Mouse (Mus musculus): ENCODE measurements around the gene Cfb.
A peak's percentile ranks its signal among the peaks of the same experiment; 100 is the strongest.

Gene Cfb

GRCm38 (mm10) chr17:34885615-34886014 lies 23.3 kb upstream of the Cfb start:
- peak in 1 of 2 experiments; percentile 60 for DNase-seq (ENCODE audit: inconsistent age in 2 of 2, low spot score in 1 of 2)

DNA sequence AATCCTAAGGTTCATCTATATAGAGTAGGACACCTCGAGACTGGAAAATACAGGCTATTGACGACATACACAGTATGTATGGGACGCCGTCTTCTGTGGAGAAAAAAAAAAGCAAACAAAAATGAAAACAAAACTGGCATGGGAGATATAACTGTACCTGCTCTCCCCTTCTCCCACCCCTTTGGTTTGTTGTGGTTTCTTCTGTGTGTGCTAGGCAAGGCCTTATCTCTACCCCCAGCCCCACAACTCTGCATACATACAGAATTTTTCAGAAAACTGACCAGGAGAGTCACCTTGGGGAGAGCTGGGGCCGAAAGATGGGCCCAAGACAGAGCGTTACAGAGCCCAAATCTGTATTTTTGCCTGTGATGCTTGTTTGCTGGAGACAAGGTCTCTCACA lies 22.4 kb upstream of the Cfb start:
- DNase-seq (ENCODE audit: inconsistent age in 2 of 2, low spot score in 1 of 2), result no peak

GRCm38 (mm10) chr17:34883332-34883731 lies 21.0 kb upstream of the Cfb start:
- no peak for DNase-seq (ENCODE audit: inconsistent age in 2 of 2, low spot score in 1 of 2)

GRCm38 (mm10) chr17:34881683-34882310 lies 19.5 kb upstream of the Cfb start, which contains the start of gene Gm20547:
Gene Gm20547, minus strand, starts transcription at chr17:34882042.
- peak; percentile 48 to 85 for DNase-seq (ENCODE audit: inconsistent age in 2 of 2, low spot score in 1 of 2)

DNA sequence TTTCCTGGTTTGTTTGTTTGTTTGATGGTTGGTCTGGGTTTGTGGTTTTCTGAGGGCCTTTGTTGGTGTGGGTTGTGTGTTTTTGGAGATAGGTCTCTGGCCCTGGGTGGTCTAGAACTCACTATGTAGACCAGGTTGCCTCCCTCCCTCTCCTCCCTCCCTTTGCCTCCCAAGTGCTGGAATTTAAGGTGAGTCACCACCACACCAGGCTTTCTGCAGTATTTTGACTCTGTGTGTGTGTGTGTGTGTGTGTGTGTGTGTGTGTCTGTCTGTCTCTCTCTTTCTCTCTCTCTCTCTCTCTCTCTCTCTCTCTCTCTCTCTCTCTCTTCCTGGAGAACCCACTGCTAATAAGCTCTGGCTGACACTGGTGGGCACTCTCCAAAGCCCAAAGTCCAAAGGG lies 18.8 kb upstream of the Cfb start:
- no peak for DNase-seq (ENCODE audit: inconsistent age in 2 of 2, low spot score in 1 of 2)

GRCm38 (mm10) chr17:34879336-34879879 lies 17.1 kb upstream of the Cfb start, which contains the start of gene Zbtb12:
Gene Zbtb12, plus strand, starts transcription at chr17:34879483.
- peak in 1 of 2 experiments; percentile 80 for DNase-seq (ENCODE audit: inconsistent age in 2 of 2, low spot score in 1 of 2)

DNA sequence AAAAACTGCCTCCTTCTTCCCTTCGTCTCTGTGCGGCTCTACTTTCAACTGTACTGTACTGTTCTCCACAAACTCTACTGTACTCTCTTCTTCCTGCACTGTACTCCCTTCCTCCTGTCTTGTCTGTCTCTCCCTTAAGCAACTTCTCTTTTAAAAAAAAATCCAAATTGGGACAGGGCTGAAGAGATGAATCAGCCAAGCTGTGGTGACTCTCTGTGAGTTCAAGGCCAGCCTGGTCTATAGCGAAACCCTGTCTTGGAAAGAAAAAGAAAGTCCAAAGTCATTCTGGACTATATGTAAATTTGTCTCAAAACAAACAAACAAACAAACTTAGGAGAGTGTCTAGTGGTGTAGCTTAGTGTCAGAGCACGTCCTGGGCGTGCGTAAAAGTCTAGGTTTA lies 12.0 kb upstream of the Cfb start:
- peak; percentile 54 to 83 for DNase-seq (ENCODE audit: inconsistent age in 2 of 2, low spot score in 1 of 2)

DNA sequence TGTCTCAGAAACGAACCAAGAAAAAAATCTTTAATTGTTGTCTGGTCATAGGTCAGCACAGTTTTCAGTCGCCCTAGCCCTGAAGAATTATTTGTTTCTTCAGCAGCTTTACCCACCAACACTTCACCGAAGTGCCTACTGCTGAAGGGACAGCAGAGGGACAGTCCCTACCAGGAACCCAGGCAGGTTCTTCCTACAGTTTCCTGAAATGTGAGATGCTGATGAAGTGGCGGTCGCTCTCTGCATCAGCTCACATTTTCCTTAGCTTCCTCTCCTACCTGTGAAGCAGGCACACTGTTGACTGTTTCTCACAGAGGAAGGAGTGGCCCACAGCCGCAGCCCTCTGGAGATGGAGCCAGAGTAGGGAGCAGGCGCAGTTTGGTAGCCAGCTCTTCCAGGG lies 3.7 kb upstream of the Cfb start:
- no peak for DNase-seq (ENCODE audit: inconsistent age in 2 of 2, low spot score in 1 of 2)

DNA sequence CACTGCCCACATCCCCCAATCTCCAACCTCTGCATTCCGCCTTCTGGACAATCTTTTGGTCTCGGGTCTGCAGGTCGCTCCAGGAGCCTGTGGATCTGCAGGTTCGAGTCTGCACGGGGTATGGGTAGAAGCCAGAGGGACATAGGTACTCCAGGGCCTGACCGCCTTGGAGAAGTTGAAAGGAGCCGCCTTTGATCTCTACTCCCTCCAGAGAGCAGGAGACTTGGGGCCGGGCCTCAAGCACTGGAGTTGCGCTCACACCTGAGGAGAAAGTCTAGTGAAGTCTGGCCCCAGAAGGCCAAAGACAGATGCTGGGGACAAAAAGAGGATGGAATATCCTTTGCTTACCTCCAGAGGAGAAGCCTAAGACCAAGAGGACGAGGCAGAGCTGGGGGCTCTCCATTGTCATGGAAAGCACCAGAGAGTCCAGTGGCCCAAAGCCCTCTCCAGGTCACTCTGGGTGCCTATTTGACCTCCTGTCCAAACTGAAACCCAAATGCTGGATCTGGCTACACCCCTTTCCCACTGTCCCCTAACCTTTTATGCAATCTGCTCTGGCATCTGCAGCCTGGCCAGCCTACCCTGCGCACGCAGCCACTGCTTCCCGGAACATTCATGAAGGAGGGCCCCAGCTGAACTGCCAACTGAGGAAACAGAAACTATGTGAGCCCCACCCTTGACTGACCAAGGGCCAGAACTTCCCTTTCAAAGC lies 458 bp downstream of the Cfb start:
- peak in 1 of 2 experiments; percentile 61 for DNase-seq (ENCODE audit: inconsistent age in 2 of 2, low spot score in 1 of 2)

DNA sequence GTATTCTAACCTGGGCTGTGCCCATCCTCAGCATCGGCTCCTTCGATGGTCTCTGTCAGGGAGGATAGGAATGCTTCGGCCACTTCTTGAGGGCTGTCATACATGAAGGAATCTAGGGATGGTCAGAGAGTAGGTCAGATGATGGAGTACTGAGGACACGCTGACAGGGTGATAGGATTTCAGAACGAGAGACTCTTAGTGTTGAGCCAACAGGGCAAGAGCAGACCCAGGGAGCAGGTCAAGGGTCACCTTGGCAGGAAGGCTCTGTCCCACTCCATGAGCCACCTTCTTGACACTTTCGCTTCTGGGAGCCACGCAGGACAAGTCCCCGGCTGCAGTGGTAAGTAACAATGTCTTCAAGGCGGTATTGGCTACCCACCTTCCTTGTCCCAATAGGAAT lies 1.8 kb downstream of the Cfb start:
- DNase-seq (ENCODE audit: inconsistent age in 2 of 2, low spot score in 1 of 2), result no peak

- DNase-seq (ENCODE audit: inconsistent age in 2 of 2, low spot score in 1 of 2), result no peak
Measured at GRCm38 (mm10) chr17:34858670-34859069, 3.6 kb downstream of the Cfb start.

DNA sequence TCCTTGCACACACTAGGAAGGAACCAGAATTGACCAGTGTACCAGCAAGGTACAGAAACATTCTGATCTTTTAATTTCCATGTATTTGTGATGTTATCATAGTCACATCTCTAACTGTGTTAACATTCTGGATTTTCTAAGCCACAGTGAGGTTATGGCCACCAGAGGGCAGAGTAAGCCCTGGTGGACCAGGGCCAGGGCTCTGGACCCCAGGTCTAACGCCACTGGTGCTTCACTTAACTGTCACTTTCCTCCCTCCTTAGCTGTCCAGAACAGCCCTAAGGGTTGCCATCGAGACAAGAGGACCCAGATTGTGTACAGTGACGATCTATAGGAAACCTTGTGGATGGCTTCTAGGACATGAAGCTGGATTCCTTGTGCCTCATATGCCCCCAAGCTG lies 6.5 kb downstream of the Cfb start:
- peak; percentile 54 to 85 for DNase-seq (ENCODE audit: inconsistent age in 2 of 2, low spot score in 1 of 2)

DNA sequence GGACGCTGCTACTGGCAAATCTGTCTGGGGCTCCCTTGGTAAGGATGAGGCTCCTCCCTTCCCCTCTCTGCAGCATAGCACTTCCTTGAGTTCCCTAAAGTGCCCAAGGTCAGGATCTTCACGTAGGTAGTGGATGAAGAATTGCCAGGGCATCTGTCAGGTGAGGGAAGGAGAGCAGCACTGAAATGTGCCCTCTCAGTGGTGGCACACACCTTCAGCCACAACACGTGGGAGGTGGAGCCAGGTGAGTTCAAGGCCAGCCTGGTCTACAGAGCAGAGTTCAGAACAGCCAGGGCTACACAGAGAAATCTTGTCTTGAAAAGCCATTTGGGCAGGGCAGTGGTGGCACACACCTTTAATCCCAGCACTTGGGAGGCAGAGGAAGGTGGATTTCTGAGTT lies 7.6 kb downstream of the Cfb start:
- DNase-seq (ENCODE audit: inconsistent age in 2 of 2, low spot score in 1 of 2), result no peak

DNA sequence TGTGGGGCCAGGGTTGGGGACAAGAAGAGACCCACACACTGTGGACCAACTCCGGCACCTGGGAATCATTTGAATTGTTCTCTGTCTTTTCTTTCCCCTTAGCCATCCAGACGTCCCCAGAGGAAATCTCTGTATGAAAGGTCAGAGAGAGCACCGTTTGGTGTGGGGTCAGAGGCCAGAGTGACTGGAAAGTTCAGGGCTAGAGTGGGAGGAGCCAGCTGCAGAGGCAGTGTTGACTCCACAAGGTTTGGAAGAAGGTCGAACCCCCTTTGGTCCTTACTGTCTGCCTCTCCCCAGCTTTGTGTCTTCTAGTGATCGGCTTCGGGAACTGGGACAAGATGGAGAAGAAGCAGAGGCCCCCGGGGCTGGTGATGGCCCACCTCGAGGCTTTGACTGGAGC lies 8.8 kb downstream of the Cfb start:
- no peak for DNase-seq (ENCODE audit: inconsistent age in 2 of 2, low spot score in 1 of 2)

DNA sequence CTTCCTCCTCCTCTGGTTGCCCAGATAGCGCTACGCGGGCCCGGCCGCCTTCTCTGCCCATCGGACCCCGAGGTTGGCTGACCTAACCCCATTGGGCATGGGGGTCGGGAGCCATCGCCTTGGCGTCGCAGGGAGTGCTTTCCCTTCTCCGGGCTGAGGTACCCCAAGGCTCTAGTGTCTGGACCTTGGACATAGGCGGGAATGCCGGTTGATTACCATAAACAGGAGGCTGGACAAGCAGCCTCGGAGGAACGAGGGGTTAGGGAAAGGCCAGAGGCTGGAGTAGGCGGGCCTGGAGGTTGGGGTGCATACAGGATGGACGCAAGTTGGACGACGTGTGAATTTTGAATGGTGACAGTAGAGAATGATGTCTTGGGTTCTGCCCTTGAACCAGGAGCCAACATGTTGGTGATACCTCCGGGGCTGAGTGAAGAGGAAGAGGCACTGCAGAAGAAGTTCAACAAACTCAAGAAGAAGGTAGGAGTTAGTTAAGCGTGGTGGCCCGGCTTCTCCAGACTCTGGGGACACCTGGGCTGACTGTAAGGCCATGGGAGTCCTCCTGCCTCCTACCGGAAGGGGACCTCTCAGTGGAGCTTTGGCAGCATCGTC lies 11.7 kb downstream of the Cfb start:
- DNase-seq (ENCODE audit: inconsistent age in 2 of 2, low spot score in 1 of 2), result no peak

DNA sequence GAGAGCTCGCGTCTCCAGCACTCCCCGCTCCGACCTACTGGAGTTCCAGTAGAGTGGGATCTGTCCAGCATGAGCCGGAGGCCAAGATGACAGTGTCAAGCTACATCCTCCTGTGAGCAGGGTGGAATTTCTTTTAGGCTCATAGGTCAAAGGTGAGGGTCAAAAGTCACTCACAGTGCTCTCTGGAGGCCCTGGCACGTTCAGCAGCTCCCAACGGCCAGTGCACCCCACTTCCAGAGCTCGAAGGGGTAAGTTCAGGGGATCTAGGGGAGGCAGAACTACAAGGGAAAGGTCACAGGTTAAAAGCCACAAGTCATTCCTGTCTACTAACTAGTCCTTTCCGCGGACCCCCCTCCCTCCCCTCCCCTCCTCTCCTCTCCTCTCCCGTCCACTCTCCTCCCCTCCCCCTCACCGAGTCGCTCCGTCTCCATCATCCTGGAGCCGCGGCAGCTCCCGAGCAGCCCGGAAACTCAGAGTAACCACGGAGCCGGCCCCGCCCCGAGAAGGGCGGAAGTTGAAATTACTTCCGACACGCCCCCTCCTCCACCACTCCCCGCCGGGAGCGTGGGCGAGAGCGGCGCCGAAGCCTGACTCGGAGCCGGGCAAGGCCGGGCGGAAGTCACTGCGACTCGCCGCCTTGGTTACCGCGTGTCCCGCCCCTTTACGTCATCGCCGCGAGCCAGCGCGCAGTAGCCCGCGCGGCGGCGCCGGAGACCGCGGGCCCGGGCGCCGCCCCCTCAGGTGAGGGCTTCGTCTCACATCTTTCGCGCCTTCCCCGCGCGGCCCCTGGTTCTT lies 12.4 kb downstream of the Cfb start, which contains the start of the genes Skiv2l and Nelfe:
Gene Skiv2l, minus strand, starts transcription at position 489 of the 795 bp plus-strand sequence.
Gene Nelfe, plus strand, starts transcription at position 670 of the 795 bp plus-strand sequence.
- peak; percentile 99 for DNase-seq (ENCODE audit: inconsistent age in 2 of 2, low spot score in 1 of 2)

DNA sequence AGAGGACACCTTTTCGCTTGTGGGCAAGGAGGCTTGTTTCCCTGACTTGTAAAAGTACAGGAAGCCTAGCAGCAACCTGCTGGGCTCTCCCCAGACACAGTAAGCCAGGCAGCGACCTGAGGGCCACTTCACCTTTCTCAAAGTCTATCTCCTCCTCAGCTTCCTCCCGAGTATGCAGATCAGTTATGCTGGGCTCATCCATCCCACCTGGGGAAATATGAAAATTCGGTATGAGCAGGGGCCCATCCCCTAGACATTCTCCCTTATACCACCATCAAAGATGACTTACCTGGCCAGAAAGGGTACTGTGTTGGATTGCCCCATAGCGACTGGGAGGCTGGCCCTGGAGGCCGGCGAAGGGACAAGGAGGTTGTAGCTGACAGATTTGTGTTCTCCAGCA lies 14.7 kb downstream of the Cfb start:
- no peak for DNase-seq (ENCODE audit: inconsistent age in 2 of 2, low spot score in 1 of 2)

DNA sequence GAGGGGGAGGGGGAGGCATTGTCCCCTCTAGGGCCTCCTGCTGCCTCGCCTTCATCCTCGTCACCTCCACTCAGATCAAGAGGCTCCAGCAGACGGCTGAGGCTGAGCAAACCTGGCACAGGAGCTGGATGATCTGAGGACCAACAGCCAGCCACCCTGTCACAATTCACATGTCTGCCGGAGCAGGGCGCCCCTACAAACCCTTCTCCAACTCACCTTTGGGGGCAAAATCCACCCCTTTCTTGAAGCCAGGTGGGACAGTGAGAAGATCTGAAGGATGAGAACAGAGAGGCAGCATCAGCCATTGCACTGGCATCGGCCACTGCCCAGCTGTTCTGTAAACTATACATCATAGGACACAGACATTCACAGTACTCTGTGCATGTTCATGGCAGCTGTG lies 15.1 kb downstream of the Cfb start:
- DNase-seq (ENCODE audit: inconsistent age in 2 of 2, low spot score in 1 of 2), result no peak

GRCm38 (mm10) chr17:34844884-34845283 lies 17.4 kb downstream of the Cfb start:
- no peak for DNase-seq (ENCODE audit: inconsistent age in 2 of 2, low spot score in 1 of 2)

- DNase-seq (ENCODE audit: inconsistent age in 2 of 2, low spot score in 1 of 2), result no peak
Measured at GRCm38 (mm10) chr17:34840736-34841307, 21.5 kb downstream of the Cfb start.

- DNase-seq (ENCODE audit: inconsistent age in 2 of 2, low spot score in 1 of 2), result no peak
Measured at GRCm38 (mm10) chr17:34838785-34839184, 23.5 kb downstream of the Cfb start.

Data from adrenal gland, adult (tissue).